Mouse (Mus musculus): Measurements from ENCODE around the gene Rasgrp3. TPM values are rescaled to one million over a fixed set of nuclear protein-coding genes. Genes with fewer than 3 reads are reported as not detected.

Rasgrp3 gene
- polyA plus RNA-seq, 1 experiment from 2014 or later: 4.7 TPM

- Histone ChIP-seq H3K4me2 (ENCODE audit: low read depth, low read length) (no peak overlapping the region), H3K9ac (replicated peaks; ENCODE audit: low read depth, low read length) (no peak overlapping the region), H3K9me3 (ENCODE audit: control insufficient read depth, low read length) (no peaks in the 10 kb centered on the region), H3K27me3 (ENCODE audit: control insufficient read depth, insufficient read depth, low read length) (no peaks in the 10 kb centered on the region), H3K4me1 (ENCODE audit: control insufficient read depth, insufficient read depth, low read length) (no peaks in the 10 kb centered on the region), H3K27ac (ENCODE audit: low read depth, low read length) (no peak overlapping the region), H3K4me3 (ENCODE audit: low read depth, low read length) (no peak overlapping the region), H3K36me3 (ENCODE audit: control insufficient read depth, insufficient read depth, low read length) (no peaks in the 10 kb centered on the region)
- ATAC-seq (ENCODE audit: low read depth): no peak
- 76% methylated on average over 6 of the region's 6 CpGs for WGBS
These were observed 62.5 kb downstream of the Rasgrp3 start for GRCm38 (mm10) chr17:75498241-75498651.

- H3K27me3 ChIP-seq (ENCODE audit: control insufficient read depth, insufficient read depth, low read length): no peaks in the 10 kb centered on the region
- no peak overlapping the region for H3K4me3 ChIP-seq (ENCODE audit: low read depth, low read length)
- 84% methylated on average over 3 of the region's 3 CpGs for WGBS
- H3K9ac ChIP-seq (replicated peaks; ENCODE audit: low read depth, low read length): no peak overlapping the region
- no peak overlapping the region for H3K27ac ChIP-seq (ENCODE audit: low read depth, low read length)
- no peaks in the 10 kb centered on the region for H3K36me3 ChIP-seq (ENCODE audit: control insufficient read depth, insufficient read depth, low read length)
- no peak overlapping the region for H3K4me2 ChIP-seq (ENCODE audit: low read depth, low read length)
- ATAC-seq (ENCODE audit: low read depth): no peak
- H3K9me3 ChIP-seq (ENCODE audit: control insufficient read depth, low read length): no peaks in the 10 kb centered on the region
- H3K4me1 ChIP-seq (ENCODE audit: control insufficient read depth, insufficient read depth, low read length): no peaks in the 10 kb centered on the region
These were observed 67.3 kb downstream of the Rasgrp3 start for GRCm38 (mm10) chr17:75503031-75503430.

- WGBS: 94% methylated on average over 5 of the region's 5 CpGs
- Histone ChIP-seq H3K27me3 (ENCODE audit: control insufficient read depth, insufficient read depth, low read length) (no peaks in the 10 kb centered on the region), H3K36me3 (ENCODE audit: control insufficient read depth, insufficient read depth, low read length) (no peaks in the 10 kb centered on the region), H3K9me3 (ENCODE audit: control insufficient read depth, low read length) (no peaks in the 10 kb centered on the region), H3K4me3 (ENCODE audit: low read depth, low read length) (no peak overlapping the region), H3K9ac (replicated peaks; ENCODE audit: low read depth, low read length) (no peak overlapping the region), H3K4me2 (ENCODE audit: low read depth, low read length) (no peak overlapping the region), H3K4me1 (ENCODE audit: control insufficient read depth, insufficient read depth, low read length) (no peaks in the 10 kb centered on the region), H3K27ac (ENCODE audit: low read depth, low read length) (no peak overlapping the region)
- ATAC-seq (ENCODE audit: low read depth): no peak
These were observed 69.4 kb downstream of the Rasgrp3 start for GRCm38 (mm10) chr17:75505053-75505452.

- Histone ChIP-seq H3K9ac (replicated peaks; ENCODE audit: low read depth, low read length) (no peak overlapping the region), H3K4me1 (ENCODE audit: control insufficient read depth, insufficient read depth, low read length) (no peaks in the 10 kb centered on the region), H3K9me3 (ENCODE audit: control insufficient read depth, low read length) (no peaks in the 10 kb centered on the region), H3K4me3 (ENCODE audit: low read depth, low read length) (no peak overlapping the region), H3K36me3 (ENCODE audit: control insufficient read depth, insufficient read depth, low read length) (no peaks in the 10 kb centered on the region), H3K27me3 (ENCODE audit: control insufficient read depth, insufficient read depth, low read length) (no peaks in the 10 kb centered on the region), H3K27ac (ENCODE audit: low read depth, low read length) (no peak overlapping the region), H3K4me2 (ENCODE audit: low read depth, low read length) (no peak overlapping the region)
- no peak for ATAC-seq (ENCODE audit: low read depth)
- 87% methylated on average over 10 of the region's 10 CpGs for WGBS
These were observed 70.5 kb downstream of the Rasgrp3 start for GRCm38 (mm10) chr17:75506097-75506675.

- Histone ChIP-seq H3K27me3 (ENCODE audit: control insufficient read depth, insufficient read depth, low read length) (no peaks in the 10 kb centered on the region), H3K27ac (ENCODE audit: low read depth, low read length) (no peak overlapping the region), H3K4me1 (ENCODE audit: control insufficient read depth, insufficient read depth, low read length) (no peaks in the 10 kb centered on the region), H3K9me3 (ENCODE audit: control insufficient read depth, low read length) (no peaks in the 10 kb centered on the region), H3K36me3 (ENCODE audit: control insufficient read depth, insufficient read depth, low read length) (no peaks in the 10 kb centered on the region), H3K4me2 (ENCODE audit: low read depth, low read length) (no peak overlapping the region), H3K4me3 (ENCODE audit: low read depth, low read length) (no peak overlapping the region), H3K9ac (replicated peaks; ENCODE audit: low read depth, low read length) (no peak overlapping the region)
- ATAC-seq (ENCODE audit: low read depth): no peak
- 68% methylated on average over 10 of the region's 10 CpGs for WGBS
These were observed 71.3 kb downstream of the Rasgrp3 start for GRCm38 (mm10) chr17:75506708-75507641.

- Histone ChIP-seq H3K4me3 (ENCODE audit: low read depth, low read length) (no peak overlapping the region), H3K36me3 (ENCODE audit: control insufficient read depth, insufficient read depth, low read length) (no peaks in the 10 kb centered on the region), H3K27me3 (ENCODE audit: control insufficient read depth, insufficient read depth, low read length) (no peaks in the 10 kb centered on the region), H3K9me3 (ENCODE audit: control insufficient read depth, low read length) (no peaks in the 10 kb centered on the region), H3K4me1 (ENCODE audit: control insufficient read depth, insufficient read depth, low read length) (no peaks in the 10 kb centered on the region), H3K9ac (replicated peaks; ENCODE audit: low read depth, low read length) (no peak overlapping the region), H3K4me2 (ENCODE audit: low read depth, low read length) (no peak overlapping the region), H3K27ac (ENCODE audit: low read depth, low read length) (no peak overlapping the region)
- 86% methylated on average over 5 of the region's 5 CpGs for WGBS
- no peak for ATAC-seq (ENCODE audit: low read depth)
These were observed 73.6 kb downstream of the Rasgrp3 start for GRCm38 (mm10) chr17:75509257-75509656.

DNA sequence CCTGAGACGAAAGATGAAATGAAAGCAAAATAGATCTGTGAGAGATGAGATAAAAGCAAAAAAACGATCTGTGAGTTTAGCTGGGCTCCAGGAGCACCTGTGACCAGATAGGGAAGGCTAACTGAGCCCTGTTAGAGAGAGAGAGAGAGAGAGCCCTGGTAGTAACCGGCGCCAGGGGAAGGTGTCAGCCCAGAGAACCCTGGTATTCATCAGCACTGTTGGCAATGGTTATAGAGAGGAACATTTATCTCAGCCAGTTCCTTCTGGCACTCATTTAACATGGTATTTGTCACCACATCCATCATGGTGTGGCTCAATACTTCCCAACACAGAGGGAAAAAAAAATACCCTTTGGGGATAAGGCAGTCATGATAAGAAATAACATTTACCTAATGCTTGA, 80.9 kb downstream of the Rasgrp3 start:
- Histone ChIP-seq H3K4me1 (ENCODE audit: control insufficient read depth, insufficient read depth, low read length) (no peaks in the 10 kb centered on the region), H3K9ac (replicated peaks; ENCODE audit: low read depth, low read length) (no peak overlapping the region), H3K4me2 (ENCODE audit: low read depth, low read length) (no peak overlapping the region), H3K27me3 (ENCODE audit: control insufficient read depth, insufficient read depth, low read length) (no peaks in the 10 kb centered on the region), H3K27ac (ENCODE audit: low read depth, low read length) (no peak overlapping the region), H3K36me3 (ENCODE audit: control insufficient read depth, insufficient read depth, low read length) (no peaks in the 10 kb centered on the region), H3K9me3 (ENCODE audit: control insufficient read depth, low read length) (no peaks in the 10 kb centered on the region), H3K4me3 (ENCODE audit: low read depth, low read length) (no peak overlapping the region)
- no peak for ATAC-seq (ENCODE audit: low read depth)
- WGBS: 86% methylated on average over 4 of the region's 4 CpGs

- Histone ChIP-seq H3K4me1 (ENCODE audit: control insufficient read depth, insufficient read depth, low read length) (no peaks in the 10 kb centered on the region), H3K9ac (replicated peaks; ENCODE audit: low read depth, low read length) (no peak overlapping the region), H3K9me3 (ENCODE audit: control insufficient read depth, low read length) (no peaks in the 10 kb centered on the region), H3K4me2 (ENCODE audit: low read depth, low read length) (no peak overlapping the region), H3K27ac (ENCODE audit: low read depth, low read length) (no peak overlapping the region), H3K27me3 (ENCODE audit: control insufficient read depth, insufficient read depth, low read length) (no peaks in the 10 kb centered on the region), H3K36me3 (ENCODE audit: control insufficient read depth, insufficient read depth, low read length) (no peaks in the 10 kb centered on the region), H3K4me3 (ENCODE audit: low read depth, low read length) (no peak overlapping the region)
- no peak for ATAC-seq (ENCODE audit: low read depth)
- WGBS: 66% methylated on average over 8 of the region's 8 CpGs
These were observed 82.6 kb downstream of the Rasgrp3 start for GRCm38 (mm10) chr17:75518181-75518901.
